Mouse (Mus musculus): ENCODE data around the gene Stag1.

The Stag1 gene

DNA sequence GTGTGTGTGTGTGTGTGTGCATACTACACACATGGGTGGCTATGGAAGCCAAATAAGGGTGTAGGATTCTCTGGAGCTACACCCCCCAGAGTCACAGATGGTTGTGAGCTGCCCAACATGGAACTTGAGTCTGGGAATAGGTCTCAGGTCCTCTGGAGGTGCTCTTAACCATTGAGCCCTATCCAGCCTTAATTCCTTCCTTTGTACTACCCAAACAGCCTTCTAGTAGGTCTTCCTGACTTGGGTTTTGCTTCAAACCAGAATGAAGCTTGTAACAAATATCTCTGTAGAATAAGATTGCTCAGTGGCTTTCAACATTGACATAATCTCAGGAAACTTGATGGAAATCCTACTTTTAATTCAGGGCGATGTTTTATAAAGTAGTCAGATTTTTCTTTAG lies 7.9 kb downstream of the Stag1 start:
- no peak for DNase-seq (ENCODE audit: low read depth, low spot score)

DNA sequence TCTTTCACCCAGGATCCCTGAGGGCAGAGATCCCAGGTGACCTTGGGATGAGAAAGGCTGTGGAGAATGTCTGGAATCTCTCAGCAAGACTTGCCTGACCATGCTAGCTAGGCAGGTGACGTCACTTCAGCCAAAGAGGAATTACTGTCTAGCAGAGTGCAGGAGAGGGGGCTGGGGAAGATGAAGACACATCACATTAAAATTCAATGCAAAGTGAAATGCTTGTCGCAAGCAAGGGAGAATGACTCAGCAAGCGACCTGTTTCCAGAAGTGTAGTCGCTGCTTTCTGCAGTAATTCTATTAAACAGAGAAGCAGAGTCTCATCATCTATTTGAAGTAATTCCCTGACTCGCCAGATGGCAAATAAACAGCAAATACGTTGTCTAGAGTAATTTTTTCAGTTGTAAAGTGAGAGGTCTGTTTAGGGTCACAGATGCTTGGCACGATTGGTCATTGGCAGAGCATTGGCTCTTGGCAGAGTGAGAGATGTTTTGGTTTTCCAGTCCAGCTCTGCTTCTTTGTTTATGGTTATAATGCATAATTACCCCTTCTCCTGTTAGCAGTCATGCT lies 8.5 kb downstream of the Stag1 start:
- DNase-seq (ENCODE audit: low read depth, low spot score): no peak

DNA sequence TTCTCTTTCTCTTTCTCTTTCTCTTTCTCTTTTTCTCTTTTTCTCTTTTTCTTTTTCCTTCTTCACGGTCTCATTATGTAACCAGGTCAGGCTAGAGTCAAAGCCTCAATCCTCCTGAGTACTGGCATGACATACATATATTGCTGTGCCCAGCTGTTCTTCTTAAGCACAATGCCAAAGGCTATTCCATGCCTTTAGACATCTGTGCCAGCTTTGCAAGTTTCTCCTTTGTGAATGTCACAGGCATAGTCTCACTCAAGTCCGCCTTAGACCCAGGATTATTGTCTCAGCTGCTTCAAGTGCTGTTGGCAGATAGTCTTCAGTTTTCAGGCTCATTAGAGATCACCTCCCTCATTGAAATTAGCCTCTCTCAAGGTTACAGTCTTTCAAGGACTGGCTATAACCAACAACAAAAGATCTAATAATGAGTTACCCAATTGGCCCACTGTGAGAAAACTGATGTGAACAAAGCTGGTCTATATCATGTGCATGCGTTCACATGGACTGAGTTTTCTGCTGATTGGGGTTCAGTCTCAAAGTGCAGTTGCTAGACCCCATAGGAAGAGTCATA lies 16.0 kb downstream of the Stag1 start:
- no peak for DNase-seq (ENCODE audit: low read depth, low spot score)

DNA sequence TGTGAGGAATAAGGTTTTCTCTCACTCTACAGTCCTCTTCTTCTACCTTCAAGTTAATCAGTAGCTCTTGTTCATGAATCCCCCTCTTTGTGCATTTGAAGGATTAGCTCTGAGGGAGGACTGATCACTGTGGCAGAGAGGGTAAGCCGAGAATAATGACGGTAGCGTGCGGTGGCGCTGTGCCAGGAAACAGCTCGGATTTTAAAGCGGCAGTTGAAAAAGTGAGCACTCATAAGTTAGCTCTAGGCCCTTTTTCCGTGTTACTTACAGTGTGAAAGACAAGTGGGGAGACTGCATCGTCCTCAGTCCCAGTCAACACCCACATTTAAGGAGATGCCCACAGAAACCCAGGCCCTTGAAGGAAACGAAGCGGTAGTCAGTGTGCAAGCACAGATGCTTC lies 19.3 kb downstream of the Stag1 start:
- no peak for DNase-seq (ENCODE audit: low read depth, low spot score)

DNA sequence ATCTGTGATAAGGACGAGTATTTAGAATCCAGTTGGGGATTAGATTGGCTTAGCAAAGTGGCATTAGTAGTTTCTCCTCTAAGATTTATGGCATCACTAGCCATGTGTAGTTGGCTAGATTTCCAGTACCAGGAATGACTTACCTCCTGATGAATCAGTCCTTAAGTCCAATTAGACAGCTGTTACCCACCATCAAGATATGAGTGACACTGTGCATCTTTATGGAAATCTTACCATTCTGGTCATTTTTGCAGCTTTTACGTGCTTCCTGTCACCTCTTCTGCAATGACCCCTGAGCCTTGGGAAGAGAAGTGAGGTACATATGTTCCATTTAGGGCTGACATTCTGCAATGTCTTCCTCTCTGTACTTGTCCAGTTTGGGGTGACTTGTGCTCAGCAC lies 28.7 kb downstream of the Stag1 start:
- no peak for DNase-seq (ENCODE audit: low read depth, low spot score)

DNA sequence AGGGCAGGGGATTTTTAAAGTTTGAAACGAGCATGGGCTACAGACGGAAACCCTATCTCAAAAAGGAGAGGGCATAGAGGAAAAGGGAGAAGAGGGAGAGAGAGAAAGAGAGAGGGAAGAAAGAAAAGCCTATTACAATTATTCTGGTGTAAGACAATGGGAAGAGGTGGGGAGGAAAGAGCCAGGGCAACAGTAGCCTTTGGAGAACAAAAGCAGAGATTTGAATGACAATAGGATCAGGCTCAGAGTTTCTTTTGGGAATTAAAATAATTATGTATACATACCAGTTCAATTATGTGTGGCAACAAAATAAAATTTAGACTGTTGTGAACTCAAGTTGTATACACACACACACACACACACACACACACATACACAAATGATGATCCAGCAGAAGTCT lies 43.2 kb downstream of the Stag1 start:
- no peak for DNase-seq (ENCODE audit: low read depth, low spot score)

- DNase-seq (ENCODE audit: low read depth, low spot score): no peak
Observed at GRCm38 (mm10) chr9:100641391-100642085, 43.9 kb downstream of the Stag1 start.

GRCm38 (mm10) chr9:100642186-100642839 lies 44.7 kb downstream of the Stag1 start:
- DNase-seq (ENCODE audit: low read depth, low spot score): no peak

DNA sequence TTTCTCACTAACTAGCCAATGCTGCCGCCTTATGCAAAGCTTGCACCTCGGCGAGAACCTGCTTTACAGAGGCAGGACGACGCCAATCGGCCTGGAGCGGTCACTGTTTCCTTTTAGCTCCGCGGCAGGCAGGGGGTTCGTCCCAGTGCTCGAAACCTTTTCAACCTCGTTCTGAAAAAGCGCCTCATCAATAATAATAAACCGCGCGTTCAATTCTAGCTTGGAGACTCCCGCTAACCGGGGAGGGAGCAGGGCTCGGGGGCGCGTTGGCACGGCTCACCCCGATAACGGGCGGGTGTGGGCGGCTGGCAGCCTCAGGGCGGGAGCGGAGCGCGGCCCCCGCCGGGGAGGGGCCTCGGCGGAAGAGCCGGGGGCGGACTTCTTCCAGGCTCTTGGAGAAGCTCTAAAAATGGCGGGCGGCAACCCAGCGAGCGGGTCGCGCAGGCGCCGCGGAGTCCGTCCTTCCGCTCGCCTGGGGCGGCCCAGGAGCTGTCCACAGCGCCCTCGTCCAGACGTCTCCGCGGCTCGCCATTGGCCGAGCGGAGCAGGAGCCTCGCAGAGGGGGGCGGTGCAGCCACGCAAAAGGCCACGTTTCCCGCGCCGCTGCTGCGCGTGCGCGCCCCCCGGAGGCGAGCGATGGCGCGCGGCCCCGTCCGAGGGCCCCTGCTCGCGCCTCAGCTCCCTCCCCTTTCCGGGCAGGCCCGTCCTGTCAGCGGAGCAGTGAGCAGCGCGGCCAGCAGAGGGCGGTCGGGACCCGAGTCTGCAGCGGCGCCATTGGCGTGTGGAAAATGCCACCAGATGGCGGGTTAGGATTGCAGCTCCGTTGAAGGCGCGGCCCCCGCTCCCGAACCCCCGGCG lies 45.5 kb downstream of the Stag1 start:
- DNase-seq (ENCODE audit: low read depth, low spot score): peak; percentile 95

GRCm38 (mm10) chr9:100644071-100644771 lies 46.6 kb downstream of the Stag1 start:
- DNase-seq (ENCODE audit: low read depth, low spot score): no peak

GRCm38 (mm10) chr9:100645026-100645940 lies 47.7 kb downstream of the Stag1 start:
- no peak for DNase-seq (ENCODE audit: low read depth, low spot score)

DNA sequence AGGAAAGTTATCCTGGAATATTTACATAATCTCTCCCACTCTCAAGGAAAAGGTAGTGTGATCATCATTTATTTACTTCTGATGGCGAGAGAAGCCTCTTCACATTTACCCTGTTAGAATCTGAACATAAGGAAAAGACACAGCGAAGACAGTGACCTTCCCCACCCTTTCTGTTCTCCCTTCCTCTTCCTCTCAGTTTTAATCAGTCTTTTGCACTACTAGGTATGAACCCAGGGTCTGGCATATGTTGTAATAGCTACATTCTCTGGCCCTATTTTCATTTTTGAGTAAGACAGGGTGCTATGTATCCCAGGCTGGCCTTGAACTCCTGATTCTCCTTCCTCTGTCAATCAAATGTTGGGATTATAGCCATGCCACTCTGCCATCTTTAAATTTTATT lies 48.7 kb downstream of the Stag1 start:
- no peak for DNase-seq (ENCODE audit: low read depth, low spot score)

- DNase-seq (ENCODE audit: low read depth, low spot score): no peak
Observed at GRCm38 (mm10) chr9:100647774-100648323, 50.3 kb downstream of the Stag1 start.

GRCm38 (mm10) chr9:100654104-100654503 lies 56.5 kb downstream of the Stag1 start:
- no peak for DNase-seq (ENCODE audit: low read depth, low spot score)

DNA sequence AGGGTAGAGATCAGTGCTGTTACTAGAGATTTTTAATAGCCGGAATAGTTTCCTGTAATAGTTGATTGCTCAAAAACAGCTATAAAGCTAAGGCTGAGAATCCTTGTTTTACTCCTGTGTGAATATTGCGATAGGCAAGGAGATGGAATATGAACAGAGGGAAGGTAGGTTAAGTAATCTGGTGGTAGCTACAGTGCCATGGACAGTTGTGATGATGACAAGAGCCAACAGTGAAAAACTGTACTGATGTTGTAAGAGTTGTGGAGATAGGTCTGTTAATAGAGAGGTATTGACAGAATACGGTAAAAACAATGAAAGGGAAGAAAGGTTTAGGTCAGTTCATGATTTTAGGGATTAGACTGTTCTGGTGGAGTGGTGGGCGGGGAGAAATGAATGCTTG lies 58.5 kb downstream of the Stag1 start:
- DNase-seq (ENCODE audit: low read depth, low spot score): no peak

- DNase-seq (ENCODE audit: low read depth, low spot score): no peak
Observed at GRCm38 (mm10) chr9:100660587-100660986, 63.0 kb downstream of the Stag1 start.

DNA sequence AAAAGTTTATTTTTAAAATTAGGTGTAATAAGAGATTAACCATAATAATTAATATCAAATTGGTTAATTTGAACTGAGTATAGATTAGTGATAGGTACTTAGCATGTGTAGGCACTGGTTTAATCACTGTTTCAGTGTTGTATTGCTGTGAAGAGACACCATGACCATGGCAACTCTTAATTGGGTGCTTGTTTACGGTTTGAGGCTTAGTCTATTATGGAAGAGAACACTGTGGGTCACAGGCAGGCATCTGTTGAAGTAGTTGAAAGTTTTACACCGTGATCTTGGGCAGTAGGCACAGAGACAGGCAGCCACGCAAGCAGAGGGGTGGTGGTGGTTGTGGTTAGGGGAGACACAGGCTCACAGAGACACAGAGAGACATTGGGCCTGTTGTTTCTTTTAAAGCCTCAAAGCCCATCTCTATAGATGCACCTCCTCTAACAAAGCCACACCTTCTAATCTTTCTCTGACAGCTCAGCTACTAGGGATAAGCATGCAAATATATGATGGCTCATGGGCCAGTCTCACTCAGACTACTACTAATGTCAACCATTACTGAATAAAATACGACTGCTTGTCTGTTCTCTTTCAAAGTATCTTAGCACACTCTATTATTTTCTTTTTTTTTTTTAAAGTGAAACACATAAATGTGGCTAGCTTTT lies 66.0 kb downstream of the Stag1 start:
- DNase-seq (ENCODE audit: low read depth, low spot score): no peak

- DNase-seq (ENCODE audit: low read depth, low spot score): no peak
Observed at GRCm38 (mm10) chr9:100670151-100670550, 72.6 kb downstream of the Stag1 start.

GRCm38 (mm10) chr9:100679036-100679435 lies 81.4 kb downstream of the Stag1 start:
- DNase-seq (ENCODE audit: low read depth, low spot score): no peak

Data from WW6 (cell line).